Mouse (Mus musculus) liver, embryonic 15.5 days (tissue): ENCODE results near the gene Maneal. TPM values are rescaled to one million over a fixed set of nuclear protein-coding genes. Genes with fewer than 3 reads are reported as not detected.
A peak's percentile ranks its signal among the peaks of the same experiment; 100 is the strongest.

Source experiments
- ATAC-seq: fragments of 200-750 bp; cut with Nextera tagmentation; 2 replicates; pipeline ENCODE4 v1.8.0; 2017; ENCODE audit warnings: moderate number of reproducible peaks, mild to moderate bottlenecking, moderate library complexity; ENCODE audit not compliant: insufficient read depth
- H3K27ac ChIP-seq: fragments of 300-500 bp; sonication (generic); replicated peaks from 2 replicates; pipeline ENCODE4 v1.5.1; 2015; ENCODE audit warnings: mild to moderate bottlenecking, inconsistent platforms
- H3K27me3 ChIP-seq: fragments of 300-500 bp; sonication (generic); 2 replicates; pipeline ENCODE4 v1.6.1; 2015; ENCODE audit warnings: mild to moderate bottlenecking, inconsistent platforms
- H3K36me3 ChIP-seq: fragments of 300-500 bp; sonication (generic); replicated peaks from 2 replicates; pipeline ENCODE4 v1.6.1; 2015; ENCODE audit warnings: moderate library complexity, mild to moderate bottlenecking, inconsistent platforms
- H3K4me1 ChIP-seq: fragments of 300-500 bp; sonication (generic); replicated peaks from 2 replicates; pipeline ENCODE4 v1.6.1; 2015; ENCODE audit warnings: inconsistent platforms
- H3K4me2 ChIP-seq: fragments of 300-500 bp; sonication (generic); 2 replicates; pipeline ENCODE4 v1.6.1; 2015; ENCODE audit warnings: moderate library complexity, mild to moderate bottlenecking, inconsistent platforms
- H3K4me3 ChIP-seq: fragments of 300-500 bp; sonication (generic); replicated peaks from 2 replicates; pipeline ENCODE4 v1.5.1; 2015; ENCODE audit warnings: mild to moderate bottlenecking, inconsistent platforms
- H3K9ac ChIP-seq: fragments of 300-500 bp; sonication (generic); 2 replicates; pipeline ENCODE4 v1.6.1; 2015; ENCODE audit warnings: moderate library complexity, mild to moderate bottlenecking, inconsistent platforms
- H3K9me3 ChIP-seq: fragments of 300-500 bp; sonication (generic); replicated peaks from 2 replicates; pipeline ENCODE4 v1.6.1; 2016; ENCODE audit warnings: inconsistent platforms
- WGBS: fragments of 180-500 bp; shearing (Covaris S2); methylation state at CpG from one replicate; pipeline ENCODE4 v1.1.7; 2015; ENCODE audit warnings: mixed read lengths; ENCODE audit not compliant: insufficient replicate concordance; 5-methylcytosine and 5-hydroxymethylcytosine counted together
- polyA plus RNA-seq: library from polyadenylated mRNA; unstranded; fragments of >200 nt; fragmentation: Nextera tagmentation; extraction: Ambion mirVana; gene quantifications from 2 replicates; pipeline ENCODE4 v1.2.1, GENCODE M21; 2015

The Maneal gene
- 0.03 TPM in 1 of 2 replicates, not detected in the other for polyA plus RNA-seq

- Histone ChIP-seq H3K4me3 (peak within 1 kb of the TSS; percentile 23), H3K27ac (no peak within 1 kb of the TSS), H3K9me3 (no peaks in the 10 kb centered on the region), H3K36me3 (peaks cover 5% of the 10 kb centered on the region; the same call in 1 of the 2 replicates), H3K27me3 (peaks cover 55% of the 10 kb centered on the region), H3K4me1 (no peaks in the 10 kb centered on the region), H3K4me2 (peak within 1 kb of the TSS; percentile 50), H3K9ac (no peak within 1 kb of the TSS)
- 5% methylated on average over 71 of the region's 77 CpGs for WGBS
- ATAC-seq = no peak
Measured at GRCm38 (mm10) chr4:124861283-124862188, at the start of gene Maneal. Gene Maneal, minus strand, starts transcription at chr4:124862171.

GRCm38 (mm10) chr4:124905971-124906822 lies 44.2 kb upstream of the Maneal start:
- no peaks in the 10 kb centered on the region for H3K9me3 ChIP-seq
- no peak overlapping the region for H3K9ac ChIP-seq
- H3K4me2 ChIP-seq = no peak overlapping the region; the same call in 1 of the 2 replicates
- peaks cover 26% of the 10 kb centered on the region for H3K27me3 ChIP-seq
- 15% methylated on average over 21 of the region's 21 CpGs for WGBS
- H3K4me3 ChIP-seq = no peak overlapping the region
- ATAC-seq = no peak
- H3K27ac ChIP-seq = no peak overlapping the region
- 0 out of 2 replicates have a peak, but pooled peaks cover 3% of the 10 kb centered on the region for H3K4me1 ChIP-seq
- H3K36me3 ChIP-seq = no peaks in the 10 kb centered on the region

DNA sequence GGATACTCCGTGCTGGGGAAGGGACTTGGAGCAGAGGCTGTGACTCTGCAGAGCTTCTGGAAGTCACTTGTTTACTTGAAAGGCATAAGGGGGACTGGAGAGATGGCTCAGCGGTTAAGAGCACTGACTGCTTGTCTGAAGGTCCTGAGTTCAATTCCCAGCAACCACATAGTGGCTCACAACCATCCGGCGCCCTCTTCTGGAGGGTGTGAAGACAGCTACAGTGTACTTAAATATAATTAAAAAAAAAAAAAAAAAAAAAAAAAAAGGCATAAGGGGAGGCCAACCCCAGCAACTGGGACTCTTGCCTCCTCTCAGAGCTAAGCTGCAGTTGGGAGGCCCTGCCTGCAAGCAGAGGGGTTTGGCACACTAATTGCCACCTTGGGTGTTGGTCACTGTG lies 43.4 kb upstream of the Maneal start:
- 52% methylated on average over 4 of the region's 4 CpGs for WGBS
- Histone ChIP-seq H3K27ac (no peak overlapping the region), H3K4me2 (no peak overlapping the region), H3K4me1 (0 out of 2 replicates have a peak, but pooled peaks cover 3% of the 10 kb centered on the region), H3K36me3 (no peaks in the 10 kb centered on the region), H3K9ac (no peak overlapping the region), H3K9me3 (no peaks in the 10 kb centered on the region), H3K4me3 (no peak overlapping the region), H3K27me3 (peaks cover 28% of the 10 kb centered on the region)
- ATAC-seq = no peak

DNA sequence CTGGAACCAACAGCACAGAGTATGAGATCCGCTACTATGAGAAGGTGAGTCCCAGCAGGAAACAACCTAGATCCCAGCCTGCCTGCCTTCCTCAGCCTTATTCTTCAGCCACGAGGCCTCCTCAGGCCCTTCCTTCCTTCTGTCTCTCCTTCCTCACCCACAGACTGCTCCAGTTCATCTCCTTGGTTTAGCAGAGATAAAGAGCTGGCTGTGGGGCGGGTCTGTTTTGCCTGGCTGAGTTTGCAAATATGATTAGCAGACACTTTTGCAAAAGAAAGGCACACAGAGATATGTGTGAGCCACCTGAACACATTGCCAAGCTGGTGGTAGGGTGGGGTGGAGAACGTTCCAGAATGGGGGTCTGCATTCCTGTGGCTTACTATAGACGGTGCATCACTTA lies 37.9 kb upstream of the Maneal start:
- Histone ChIP-seq H3K9ac (no peak overlapping the region), H3K27me3 (peaks cover 54% of the 10 kb centered on the region), H3K4me2 (no peak overlapping the region), H3K36me3 (no peaks in the 10 kb centered on the region), H3K27ac (no peak overlapping the region), H3K4me1 (peaks cover 11% of the 10 kb centered on the region; the same call in 1 of the 2 replicates), H3K4me3 (no peak overlapping the region), H3K9me3 (no peaks in the 10 kb centered on the region)
- 20% methylated on average over 5 of the region's 5 CpGs for WGBS
- ATAC-seq = no peak

- Histone ChIP-seq H3K27ac (no peak overlapping the region), H3K9me3 (no peaks in the 10 kb centered on the region), H3K36me3 (no peaks in the 10 kb centered on the region), H3K9ac (no peak overlapping the region), H3K4me2 (no peak overlapping the region), H3K27me3 (peaks cover 60% of the 10 kb centered on the region), H3K4me3 (no peak overlapping the region), H3K4me1 (peaks cover 16% of the 10 kb centered on the region; the same call in 1 of the 2 replicates)
- WGBS = 56% methylated on average over 10 of the region's 10 CpGs
- ATAC-seq = no peak
Measured at GRCm38 (mm10) chr4:124898428-124898827, 36.5 kb upstream of the Maneal start.

DNA sequence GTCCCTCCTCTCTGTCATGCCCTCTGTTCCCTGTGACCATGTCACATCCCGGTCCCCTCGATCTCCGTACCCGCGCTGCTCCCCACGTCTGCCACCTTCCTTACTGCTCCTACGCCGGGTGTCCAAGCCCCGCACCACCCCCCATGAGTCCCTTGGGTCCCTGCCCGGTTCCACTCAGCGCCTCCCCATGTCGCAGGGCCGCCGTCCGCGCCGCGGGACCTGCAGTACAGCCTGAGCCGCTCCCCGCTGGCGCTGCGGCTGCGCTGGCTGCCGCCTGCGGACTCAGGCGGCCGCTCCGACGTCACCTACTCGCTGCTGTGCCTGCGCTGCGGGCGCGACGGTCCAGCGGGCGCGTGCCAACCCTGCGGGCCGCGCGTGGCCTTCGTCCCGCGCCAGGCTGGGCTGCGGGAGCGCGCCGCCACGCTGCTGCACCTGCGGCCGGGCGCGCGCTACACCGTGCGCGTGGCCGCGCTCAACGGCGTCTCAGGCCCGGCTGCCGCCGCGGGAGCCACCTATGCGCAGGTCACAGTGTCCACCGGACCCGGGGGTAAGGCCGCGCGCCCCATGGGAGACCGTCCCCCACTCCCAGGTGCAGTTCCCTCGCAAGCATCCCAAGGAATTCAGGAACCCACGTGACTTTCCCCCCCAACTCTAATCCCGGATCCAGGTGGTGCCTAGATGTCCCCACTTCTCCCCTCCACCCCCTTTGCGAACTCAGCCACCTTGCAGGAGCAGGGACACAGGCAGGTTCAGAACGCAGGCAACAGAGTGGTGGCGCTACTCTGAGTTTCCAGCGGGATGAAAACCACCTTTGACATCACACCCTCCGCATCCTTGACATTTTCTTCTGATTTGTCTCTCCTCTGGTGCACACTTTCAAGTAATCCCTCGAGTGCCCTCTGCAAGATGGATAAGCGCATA lies 32.8 kb upstream of the Maneal start:
- peak overlapping the region; percentile 29; the same call in 1 of the 2 replicates for H3K4me3 ChIP-seq
- peaks cover 12% of the 10 kb centered on the region; the same call in 1 of the 2 replicates for H3K4me1 ChIP-seq
- H3K9ac ChIP-seq = no peak overlapping the region
- H3K4me2 ChIP-seq = peak overlapping the region; percentile 51
- no peaks in the 10 kb centered on the region for H3K9me3 ChIP-seq
- whole genome bisulfite sequencing = 2% methylated on average over 83 of the region's 83 CpGs
- no peak for ATAC-seq
- peaks cover 74% of the 10 kb centered on the region for H3K27me3 ChIP-seq
- no peak overlapping the region for H3K27ac ChIP-seq
- no peaks in the 10 kb centered on the region for H3K36me3 ChIP-seq

DNA sequence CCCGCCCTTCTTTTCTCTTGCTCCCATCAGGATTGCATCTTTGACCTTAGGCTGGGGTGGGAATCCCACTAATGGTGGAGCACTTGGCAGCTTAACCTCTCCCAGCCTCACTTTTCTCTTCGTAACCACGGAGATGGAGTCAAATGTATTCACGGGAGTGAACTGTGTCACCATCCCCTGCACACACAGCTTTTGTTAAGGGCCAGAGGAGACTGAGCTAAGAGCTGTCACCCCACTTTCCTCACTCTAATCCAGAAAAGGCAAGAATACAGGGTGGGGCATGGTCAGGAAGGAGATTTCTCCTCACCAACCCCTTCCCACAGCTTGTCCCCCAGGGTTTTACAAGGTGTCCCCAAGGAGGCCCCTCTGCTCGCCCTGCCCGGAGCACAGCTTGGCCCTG lies 31.8 kb upstream of the Maneal start:
- ATAC-seq = no peak
- H3K9ac ChIP-seq = no peak overlapping the region
- H3K9me3 ChIP-seq = no peaks in the 10 kb centered on the region
- H3K4me3 ChIP-seq = no peak overlapping the region
- H3K36me3 ChIP-seq = no peaks in the 10 kb centered on the region
- H3K27ac ChIP-seq = no peak overlapping the region
- 24% methylated on average over 6 of the region's 6 CpGs for WGBS
- peaks cover 74% of the 10 kb centered on the region for H3K27me3 ChIP-seq
- no peak overlapping the region for H3K4me2 ChIP-seq
- H3K4me1 ChIP-seq = peaks cover 6% of the 10 kb centered on the region; the same call in 1 of the 2 replicates

- no peaks in the 10 kb centered on the region for H3K36me3 ChIP-seq
- H3K27ac ChIP-seq = no peak overlapping the region
- H3K27me3 ChIP-seq = peaks cover 70% of the 10 kb centered on the region
- H3K4me3 ChIP-seq = no peak overlapping the region
- ATAC-seq = no peak
- H3K4me1 ChIP-seq = peaks cover 6% of the 10 kb centered on the region; the same call in 1 of the 2 replicates
- no peak overlapping the region for H3K9ac ChIP-seq
- no peak overlapping the region for H3K4me2 ChIP-seq
- H3K9me3 ChIP-seq = no peaks in the 10 kb centered on the region
- WGBS = 62% methylated on average over 5 of the region's 5 CpGs
Measured at GRCm38 (mm10) chr4:124890831-124891230, 28.9 kb upstream of the Maneal start.

DNA sequence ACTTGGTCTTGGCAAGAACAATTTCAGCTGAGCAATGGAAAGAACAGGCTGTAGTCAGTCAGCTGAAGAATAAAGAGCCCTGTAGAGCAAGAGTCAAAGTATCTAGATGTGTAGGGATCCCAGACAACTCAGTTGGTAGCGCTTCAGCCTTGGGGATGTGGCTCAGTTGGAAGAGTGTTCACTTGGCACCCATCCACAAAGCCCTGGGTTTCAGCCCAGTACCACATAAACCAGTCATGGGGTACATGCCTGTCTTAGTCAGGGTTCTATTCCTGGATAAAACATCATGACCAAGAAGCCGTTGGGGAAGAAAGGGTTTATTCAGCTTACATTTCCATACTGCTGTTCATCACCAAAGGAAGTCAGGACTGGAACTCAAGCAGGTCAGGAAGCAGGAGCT lies 28.0 kb upstream of the Maneal start:
- H3K4me3 ChIP-seq = no peak overlapping the region
- WGBS = 59% methylated on average over 2 of the region's 2 CpGs
- H3K9ac ChIP-seq = no peak overlapping the region
- H3K4me2 ChIP-seq = no peak overlapping the region
- ATAC-seq = no peak
- peaks cover 70% of the 10 kb centered on the region for H3K27me3 ChIP-seq
- H3K27ac ChIP-seq = no peak overlapping the region
- H3K36me3 ChIP-seq = no peaks in the 10 kb centered on the region
- H3K9me3 ChIP-seq = no peaks in the 10 kb centered on the region
- peaks cover 5% of the 10 kb centered on the region; the same call in 1 of the 2 replicates for H3K4me1 ChIP-seq

GRCm38 (mm10) chr4:124888702-124889101 lies 26.7 kb upstream of the Maneal start:
- no peaks in the 10 kb centered on the region for H3K9me3 ChIP-seq
- ATAC-seq = no peak
- H3K9ac ChIP-seq = no peak overlapping the region
- no peak overlapping the region for H3K4me2 ChIP-seq
- no peak overlapping the region for H3K27ac ChIP-seq
- H3K4me1 ChIP-seq = no peaks in the 10 kb centered on the region
- no peak overlapping the region for H3K4me3 ChIP-seq
- peaks cover 69% of the 10 kb centered on the region for H3K27me3 ChIP-seq
- WGBS = 53% methylated on average over 7 of the region's 7 CpGs
- no peaks in the 10 kb centered on the region for H3K36me3 ChIP-seq
